Mouse (Mus musculus) frontal cortex, adult (tissue): ENCODE data around the gene Aicda.
"Not testable (repeated sequence)": the region's sequence is repeated elsewhere in the genome, so short reads cannot be mapped to it uniquely, and the experiment has no call there.

Experiments used
- ATAC-seq: cut with Nextera tagmentation; 2 replicates; pipeline ENCODE4 v1.9.2; 2017; ENCODE audit warnings: mild to moderate bottlenecking, moderate library complexity, mixed read lengths; ENCODE audit not compliant: low TSS enrichment

Gene Aicda

DNA sequence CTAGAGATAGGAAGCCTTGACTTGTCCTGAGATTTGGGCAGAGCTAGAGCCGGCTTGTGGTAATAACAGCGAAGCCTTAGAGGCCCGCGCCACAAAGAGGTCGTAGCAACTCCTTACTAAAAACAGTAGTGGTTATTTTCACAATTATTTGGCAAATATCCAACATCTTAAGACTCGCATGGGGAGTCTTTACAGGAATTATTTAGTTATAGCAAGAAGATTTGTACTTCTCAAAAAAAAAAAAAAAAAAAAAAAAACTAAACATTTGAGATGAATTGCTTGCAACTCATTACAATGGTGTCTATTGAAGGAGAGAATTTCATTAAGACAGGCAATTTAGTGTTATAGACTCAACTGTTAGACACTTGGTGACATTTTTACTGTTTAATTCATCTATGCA is 501 bp downstream of the Aicda start:
- ATAC-seq, result no peak

DNA sequence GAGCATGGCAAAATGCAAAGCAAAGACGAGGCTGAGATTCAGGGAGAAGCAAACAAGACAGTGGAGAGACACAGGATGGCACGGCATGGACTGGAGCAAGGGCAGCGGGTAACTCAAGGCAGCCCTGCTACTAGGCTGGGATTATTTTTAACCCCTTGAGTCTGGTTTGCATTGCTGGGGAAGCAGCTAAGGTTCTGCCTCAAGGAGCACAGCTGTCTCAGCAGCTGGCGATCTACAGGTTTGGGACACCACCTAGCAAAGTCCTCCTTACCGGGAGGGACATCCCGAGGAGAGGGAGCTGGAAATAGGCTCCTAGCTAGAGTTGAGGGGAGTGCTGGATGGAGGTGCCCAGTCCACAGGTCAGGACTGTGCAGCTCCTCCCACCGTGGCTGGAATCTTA is 1.7 kb downstream of the Aicda start:
- ATAC-seq, result no peak

DNA sequence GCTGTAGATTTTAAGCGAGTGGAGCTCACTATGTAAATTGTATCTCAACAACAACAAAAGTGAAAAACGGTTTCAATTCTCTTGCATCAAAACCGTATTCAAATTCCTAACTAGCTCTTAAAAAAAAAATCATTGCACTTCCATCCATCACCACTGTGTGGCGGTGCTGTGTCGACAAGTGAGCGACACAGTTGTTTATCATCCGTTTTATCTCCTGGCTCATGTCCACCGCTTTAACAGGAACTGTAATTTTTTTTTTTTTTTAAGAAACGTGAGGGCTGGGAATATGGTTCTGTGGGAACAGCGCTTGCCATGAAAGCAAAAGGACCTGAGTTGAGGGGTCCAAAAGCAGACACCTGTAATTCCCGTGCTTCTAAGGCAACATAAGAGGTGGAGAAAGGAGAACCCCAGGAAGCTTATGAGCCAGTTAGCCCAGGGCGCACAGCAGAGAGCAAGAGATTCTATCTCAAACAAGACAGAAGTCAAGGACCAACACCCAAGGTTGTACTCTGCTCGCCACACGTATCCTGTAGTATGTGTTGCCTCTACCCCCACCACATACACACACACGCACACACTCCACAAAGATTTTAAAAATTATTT is 3.5 kb downstream of the Aicda start:
- peak; percentile 66 for ATAC-seq

DNA sequence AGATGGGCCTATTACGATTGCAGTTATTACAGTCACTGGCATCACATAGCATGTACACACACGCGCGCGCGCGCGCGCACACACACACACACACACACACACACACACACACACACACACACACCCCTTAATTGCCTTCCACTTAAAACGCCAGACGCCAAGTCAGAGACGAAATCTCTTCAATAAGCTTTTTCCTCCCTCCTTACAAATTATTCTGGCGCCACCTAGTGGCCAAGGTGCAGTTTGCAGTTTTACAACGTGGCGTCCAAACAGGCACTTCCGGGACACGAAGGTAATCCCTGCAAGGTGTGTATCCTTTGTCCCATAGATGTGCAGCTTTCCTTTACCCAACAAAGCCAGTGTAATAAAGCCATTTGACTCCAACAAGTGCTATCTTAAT is 6.8 kb downstream of the Aicda start:
- peak; percentile 62 for ATAC-seq

DNA sequence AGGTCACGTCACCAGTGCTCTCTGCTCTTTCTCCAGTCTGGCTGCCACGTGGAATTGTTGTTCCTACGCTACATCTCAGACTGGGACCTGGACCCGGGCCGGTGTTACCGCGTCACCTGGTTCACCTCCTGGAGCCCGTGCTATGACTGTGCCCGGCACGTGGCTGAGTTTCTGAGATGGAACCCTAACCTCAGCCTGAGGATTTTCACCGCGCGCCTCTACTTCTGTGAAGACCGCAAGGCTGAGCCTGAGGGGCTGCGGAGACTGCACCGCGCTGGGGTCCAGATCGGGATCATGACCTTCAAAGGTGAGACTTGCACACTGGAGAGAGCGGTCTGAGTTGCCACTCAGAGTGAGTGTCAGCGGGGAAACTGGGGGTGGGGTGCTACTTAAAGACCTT is 7.4 kb downstream of the Aicda start:
- no peak for ATAC-seq

DNA sequence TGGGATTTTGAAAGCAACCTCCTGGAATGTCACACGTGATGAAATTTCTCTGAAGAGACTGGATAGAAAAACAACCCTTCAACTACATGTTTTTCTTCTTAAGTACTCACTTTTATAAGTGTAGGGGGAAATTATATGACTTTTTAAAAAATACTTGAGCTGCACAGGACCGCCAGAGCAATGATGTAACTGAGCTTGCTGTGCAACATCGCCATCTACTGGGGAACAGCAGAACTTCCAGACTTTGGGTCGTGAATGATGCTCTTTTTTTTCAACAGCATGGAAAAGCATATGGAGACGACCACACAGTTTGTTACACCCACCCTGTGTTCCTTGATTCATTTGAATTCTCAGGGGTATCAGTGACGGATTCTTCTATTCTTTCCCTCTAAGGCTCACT is 8.9 kb downstream of the Aicda start:
- ATAC-seq, result peak; percentile 91

DNA sequence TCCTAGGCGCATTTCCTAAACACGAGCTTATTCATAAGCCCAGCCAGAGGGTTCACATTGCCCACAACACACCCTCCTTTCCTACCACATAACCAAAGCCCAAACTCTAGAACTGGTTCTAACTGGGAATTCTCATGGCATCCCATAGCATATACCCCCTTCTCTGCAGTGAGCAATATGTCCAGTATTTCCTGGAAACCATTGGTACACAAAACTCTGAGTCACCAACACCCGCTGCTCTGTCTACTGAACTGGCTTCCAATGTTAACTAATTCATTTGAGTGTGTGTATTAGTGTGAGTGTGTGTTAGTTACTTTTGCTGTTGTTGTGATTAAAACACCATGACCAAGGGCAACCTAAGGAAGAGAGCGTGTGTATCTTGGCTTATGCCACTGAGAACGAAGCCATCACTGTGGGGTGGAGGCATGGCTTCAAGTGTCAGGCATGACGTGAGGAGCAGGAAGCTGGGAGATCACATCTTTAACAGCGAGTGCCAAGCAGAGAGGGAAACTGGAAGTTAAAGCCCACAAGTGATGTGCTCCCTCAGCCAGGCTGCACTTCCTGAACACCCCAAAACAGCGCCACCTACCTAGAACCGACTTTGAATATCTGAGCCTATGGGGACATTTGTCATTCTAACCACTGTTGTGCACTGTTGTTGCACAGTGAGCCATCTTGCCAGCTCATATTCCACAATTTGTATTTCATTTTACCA is 11.6 kb downstream of the Aicda start:
- ATAC-seq, result no peak

DNA sequence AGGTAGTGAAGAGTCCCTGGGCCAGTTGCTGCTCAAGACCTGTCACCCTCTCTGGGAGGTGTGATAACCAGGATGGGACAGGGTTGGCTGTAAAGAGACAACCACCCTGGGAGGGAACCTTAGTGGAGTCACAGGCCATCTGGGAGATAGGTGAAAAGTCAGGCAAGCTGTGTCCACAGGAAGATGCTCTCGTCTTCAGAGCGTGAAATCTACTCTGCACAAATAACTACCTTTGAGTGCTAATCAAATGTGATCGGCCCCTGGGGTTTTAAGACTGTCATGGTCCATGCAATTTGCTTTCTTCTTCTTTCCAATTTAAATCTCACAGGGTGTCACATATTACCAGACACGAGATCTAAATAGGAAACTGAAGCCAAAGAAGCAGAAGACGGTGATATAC is 15.5 kb downstream of the Aicda start:
- no peak for ATAC-seq

DNA sequence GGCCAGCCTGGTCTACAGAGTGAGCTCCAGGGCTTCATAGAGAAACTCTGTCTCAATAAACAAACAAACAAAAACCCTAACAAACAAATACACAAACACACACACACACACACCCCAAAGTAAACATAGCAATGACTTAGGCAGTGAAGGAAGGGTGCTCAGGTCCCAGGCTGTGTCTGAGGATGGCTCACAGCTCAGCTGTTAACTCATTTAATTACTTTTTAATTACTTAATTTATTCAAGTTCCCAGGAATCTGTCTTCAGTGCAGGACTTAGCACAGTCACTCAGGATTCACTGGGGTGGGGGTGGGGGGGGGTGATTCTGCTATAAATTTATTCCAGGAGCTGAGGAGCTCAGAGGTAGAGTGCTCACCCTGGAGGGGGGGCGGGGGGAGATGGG is 16.2 kb downstream of the Aicda start:
- ATAC-seq, result no peak

DNA sequence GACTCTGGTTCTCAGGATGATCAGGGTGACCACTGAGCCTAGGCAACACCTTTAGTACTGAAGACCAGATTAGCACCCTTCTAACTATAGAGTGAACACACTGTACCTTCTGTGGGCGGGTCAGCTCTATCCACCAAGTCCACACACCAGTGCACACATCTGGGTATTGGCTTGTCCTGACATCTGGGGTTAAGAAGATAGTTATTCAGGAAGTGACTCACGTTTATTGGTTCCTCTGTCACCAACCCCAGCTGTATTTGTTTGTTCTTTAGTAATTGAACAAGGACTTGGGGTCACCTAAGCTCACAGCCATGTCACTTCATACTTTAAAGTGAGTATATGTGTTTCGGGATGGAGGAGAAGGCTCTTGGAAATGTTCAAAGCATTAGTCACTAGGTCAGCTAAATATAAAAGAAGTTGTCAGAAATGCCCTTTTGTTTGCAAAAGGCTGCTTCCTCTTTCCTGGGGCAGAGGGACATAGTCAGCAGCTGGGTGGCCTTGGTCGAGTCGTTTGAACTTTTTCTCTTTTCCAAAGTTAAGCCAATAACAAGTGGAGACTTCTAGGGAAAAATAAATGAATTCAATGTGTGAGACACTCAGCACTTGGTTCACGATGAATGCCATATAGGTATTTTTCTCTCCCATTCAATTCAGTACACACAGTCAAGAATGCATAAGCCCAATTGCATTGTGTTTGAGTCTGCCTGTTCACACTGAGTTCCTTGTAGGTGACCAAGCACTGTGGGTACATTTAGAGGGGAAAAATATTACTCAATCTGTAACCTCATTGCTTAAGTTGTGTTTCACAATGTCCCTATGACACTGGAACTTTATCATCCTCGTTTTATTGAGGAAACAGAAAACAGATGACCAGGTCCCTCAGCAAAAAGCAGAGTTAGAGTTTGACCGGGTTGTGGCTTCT is 17.4 kb downstream of the Aicda start:
- no peak for ATAC-seq

DNA sequence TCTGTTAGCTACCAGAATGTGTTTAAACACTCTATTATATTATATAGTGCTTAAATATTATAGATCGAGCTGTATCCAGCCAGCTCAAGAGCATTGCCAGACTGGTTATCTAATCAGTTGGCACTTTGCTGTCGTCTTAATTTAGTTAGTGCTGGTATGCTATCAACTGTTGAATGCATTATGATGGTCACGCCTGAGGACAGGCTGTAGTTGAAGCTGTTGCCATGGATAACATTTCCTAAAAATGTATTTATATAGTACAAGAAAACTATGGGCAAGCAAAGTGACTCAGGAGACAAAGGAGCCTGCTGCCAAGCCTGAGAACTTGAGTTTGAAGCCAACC is 18.0 kb downstream of the Aicda start:
- peak; percentile 20; the same call in 1 of the 2 replicates for ATAC-seq

DNA sequence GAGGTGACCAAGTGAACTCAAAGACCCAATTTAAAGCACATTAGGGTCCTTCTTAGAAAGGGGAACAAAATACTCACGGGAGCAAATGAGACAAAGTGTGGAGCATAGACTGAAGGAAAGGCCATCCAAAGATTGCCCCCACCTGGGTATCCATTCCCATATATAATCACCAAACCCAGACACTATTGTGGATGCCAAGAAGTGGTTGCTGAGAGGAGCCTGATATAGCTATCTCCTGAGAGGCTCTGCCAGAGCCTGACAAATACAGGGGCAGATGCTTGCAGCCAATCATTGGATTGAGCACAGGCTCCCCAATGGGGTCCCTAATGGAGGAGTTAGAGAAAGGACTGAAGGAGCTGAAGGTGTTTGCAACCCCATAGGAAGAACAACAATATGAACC is 21.4 kb downstream of the Aicda start:
- not testable (repeated sequence) for ATAC-seq

DNA sequence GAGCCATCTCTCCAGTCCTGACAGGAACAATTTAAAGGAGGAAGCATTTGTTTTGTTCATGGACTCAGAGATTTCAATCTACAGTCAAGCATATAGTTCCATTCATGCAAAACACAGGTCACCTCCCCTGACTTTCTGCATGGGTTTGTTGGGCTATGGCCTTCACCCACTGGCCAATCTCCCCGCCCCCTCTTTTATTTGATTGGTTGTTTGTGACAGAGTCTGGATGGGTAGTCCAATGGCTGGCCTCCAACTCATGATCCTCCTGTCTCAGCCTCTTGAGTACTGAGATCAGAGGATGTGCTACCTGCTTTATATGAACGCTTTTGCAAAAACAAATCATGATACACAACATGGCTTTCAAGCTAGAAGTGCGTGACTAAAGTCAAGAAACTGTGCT is 23.4 kb downstream of the Aicda start:
- ATAC-seq, result no peak

DNA sequence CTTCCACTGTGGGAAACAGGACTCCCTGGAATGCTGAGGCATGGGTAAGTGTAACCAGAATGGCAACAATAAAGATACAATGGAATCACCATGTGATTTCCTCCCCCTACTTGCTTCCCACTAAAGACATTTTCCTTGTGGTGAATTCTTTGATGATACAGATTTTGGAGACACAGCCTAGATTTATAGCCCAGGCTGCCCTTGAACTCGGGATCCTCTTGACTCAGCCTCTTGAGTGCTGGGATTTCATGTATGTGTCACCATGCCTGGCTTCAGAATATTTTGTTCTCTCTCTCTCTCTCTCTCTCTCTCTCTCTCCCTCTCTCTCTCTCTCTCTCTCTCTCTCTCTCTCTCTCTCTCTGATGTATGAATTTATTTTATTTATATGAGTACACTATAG is 25.5 kb downstream of the Aicda start:
- no peak for ATAC-seq

DNA sequence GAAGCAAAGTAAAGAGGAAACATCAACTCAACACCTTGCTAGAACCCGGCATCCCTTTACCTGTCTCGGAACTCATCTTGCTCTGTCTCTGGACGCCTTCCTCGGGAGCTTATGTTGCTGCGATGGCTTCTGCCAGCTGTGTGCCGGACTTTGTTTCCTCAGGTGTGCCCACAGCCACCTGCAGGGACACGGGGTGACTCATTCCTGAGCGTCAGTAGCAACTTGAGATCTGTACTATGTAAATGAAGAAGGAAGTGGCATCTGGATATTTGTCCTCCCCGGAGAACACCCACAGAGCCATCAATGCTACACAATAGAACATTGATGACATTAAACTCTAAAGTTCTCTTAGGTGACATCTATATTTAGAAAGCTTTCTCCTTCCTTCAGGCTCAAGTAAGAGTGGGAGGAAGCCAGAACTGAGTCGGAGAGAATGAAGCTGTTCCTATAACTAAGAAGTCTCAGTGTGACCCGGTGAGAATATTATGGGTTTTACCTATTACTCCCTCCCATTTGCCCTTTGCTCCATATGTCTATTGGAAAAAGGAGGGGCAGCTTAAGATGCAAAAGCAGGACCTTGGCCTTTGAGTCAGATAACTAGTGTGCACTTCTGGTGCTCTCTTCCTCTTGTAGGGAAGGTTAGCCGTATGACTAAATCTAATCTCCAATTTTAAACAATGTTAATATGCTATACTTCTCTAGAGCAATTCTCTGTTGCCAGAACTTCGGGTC is 37.6 kb downstream of the Aicda start:
- ATAC-seq, result no peak

DNA sequence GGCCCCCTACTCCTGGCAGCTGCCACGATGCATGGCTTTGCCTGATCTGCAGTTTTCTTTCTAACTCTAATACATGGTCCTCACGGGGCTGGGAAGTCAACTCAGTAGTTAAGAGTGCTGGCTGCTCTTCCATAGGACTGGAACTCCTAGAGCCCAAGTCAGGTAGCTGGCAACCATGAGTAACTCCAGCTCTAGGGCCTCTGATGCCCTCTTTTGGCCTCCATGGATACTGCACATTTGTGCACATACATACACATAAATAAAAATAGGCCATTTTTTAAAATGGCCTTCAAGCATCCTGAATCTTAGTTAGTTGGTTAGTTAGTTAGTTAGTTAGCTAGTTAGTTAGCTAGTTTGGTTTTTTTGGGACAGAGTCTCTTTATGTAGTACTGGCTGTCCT is 39.3 kb downstream of the Aicda start:
- no peak for ATAC-seq

DNA sequence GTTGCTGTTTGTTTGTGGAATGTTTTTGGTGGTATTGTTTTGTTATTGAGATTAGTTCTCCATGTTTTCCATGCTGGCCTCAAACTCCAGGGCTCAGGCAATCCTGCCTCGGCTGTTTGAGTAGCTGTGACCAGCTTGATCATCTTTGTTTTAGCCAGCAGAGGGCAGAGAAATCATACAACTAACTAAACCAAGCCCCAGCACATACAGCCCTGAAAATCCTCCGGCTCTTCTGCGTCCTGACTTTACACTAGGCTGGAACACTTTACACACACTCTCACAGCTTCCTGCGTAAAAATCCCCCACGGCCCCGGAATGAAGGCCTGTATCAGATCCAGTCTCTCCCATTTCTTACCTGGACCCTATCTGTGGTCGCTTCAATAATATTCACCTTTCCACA is 42.0 kb downstream of the Aicda start:
- peak; percentile 96 for ATAC-seq

DNA sequence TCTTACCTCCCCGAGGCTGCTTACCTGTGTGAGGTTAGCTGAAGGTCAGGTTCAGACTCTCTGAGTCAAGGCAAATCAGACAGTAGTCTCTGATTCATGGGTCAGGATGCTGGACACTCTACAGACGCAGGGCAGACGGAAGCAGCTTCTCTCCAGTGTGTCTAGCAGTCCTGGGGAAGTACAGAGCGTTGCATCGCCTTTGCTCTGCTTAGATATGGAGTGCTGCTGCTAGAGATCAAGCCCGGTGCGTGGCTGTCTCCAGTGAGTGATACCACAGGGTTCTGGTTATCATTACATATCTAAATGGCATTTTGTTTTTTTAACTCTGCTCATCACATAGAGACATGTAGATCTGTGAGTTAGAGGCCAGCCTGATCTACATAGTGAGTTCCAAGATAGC is 43.0 kb downstream of the Aicda start:
- ATAC-seq, result no peak

DNA sequence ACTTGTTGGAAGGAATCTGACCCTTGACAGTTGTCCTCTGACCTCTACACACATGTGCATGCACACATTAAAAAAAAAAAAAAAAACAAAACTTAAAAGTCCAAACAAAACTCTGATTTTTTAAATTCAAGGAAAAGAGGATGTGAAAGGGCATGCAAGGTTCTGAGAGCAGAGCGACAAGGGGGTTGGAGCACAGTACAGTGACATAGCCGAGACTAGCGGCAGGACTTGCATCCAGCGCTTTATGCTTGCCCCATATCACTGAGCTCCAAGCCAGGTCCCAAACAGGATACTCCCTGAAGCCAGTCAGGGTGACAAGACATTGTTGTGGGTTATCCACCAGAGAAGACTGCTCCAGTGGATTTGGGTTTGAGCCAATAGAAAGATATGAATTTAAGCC is 44.4 kb downstream of the Aicda start:
- no peak for ATAC-seq

DNA sequence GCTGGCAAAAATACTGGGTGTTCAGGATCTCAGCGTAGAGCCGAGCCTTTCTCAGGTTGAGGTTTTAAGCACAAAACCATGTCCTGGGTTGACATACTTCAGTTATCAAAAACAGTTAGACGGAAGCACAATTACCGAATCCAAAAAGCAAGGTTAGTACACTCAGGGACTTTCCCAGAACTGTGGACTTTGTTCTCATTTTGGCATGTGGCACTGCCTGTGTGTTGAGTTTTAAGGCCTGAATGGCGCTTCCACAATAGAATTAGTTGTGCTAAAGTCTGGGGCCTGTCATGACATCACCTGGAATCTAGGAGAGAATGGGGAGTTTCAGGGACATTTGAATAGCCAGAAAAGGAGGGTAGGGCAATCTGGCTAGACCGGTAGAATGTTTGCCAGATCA is 44.8 kb downstream of the Aicda start:
- ATAC-seq, result no peak

DNA sequence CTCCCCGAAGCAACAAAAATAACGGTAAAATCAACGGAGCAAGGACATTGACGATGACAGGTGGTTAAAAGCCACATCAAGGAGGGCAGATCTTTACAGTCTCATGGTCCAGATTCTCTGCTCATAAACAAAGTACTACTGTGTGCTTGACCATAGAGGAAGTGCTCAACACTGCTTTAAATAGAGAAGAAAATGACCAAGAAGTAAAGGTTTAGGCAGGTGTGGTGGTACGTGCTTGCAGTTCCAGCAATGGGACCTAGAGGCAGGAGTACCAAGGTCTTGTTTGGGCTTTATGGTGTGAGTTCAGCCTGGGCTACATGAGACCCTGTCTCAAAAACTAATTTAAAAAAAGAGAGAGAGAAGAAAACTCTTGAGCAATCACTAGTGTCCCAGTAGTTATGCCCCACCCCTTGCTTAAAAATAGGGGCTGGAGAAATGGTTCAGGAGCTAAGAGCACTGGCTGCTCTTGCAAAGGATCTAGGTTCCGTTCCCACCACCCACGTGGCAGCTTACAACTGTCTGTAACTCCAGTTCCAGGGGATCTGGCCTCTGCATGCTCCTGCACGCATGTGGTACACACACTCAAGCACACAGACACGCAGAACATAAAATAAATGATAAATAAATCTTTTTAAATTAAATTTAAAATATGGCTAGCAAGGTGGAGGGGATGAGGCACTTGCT is 45.6 kb downstream of the Aicda start:
- no peak for ATAC-seq
